Mouse (Mus musculus) liver, adult 2 months (tissue): ENCODE measurements around the gene Phgdh. TPM values are rescaled to one million over a fixed set of nuclear protein-coding genes. Genes with fewer than 3 reads are reported as not detected.

Experiments used
- DNase-seq: peaks from one replicate; pipeline ENCODE4 v3.0.0-alpha.2; 2011; ENCODE audit warnings: low read depth, low spot score; ENCODE audit errors: extremely low read depth
- H3K27ac ChIP-seq: fragments of 200-500 bp; replicated peaks from 2 replicates; pipeline ENCODE4 v1.5.1; 2012; ENCODE audit warnings: low read depth, mild to moderate bottlenecking, control low read depth, inconsistent platforms, low read length; ENCODE audit not compliant: insufficient read depth
- H3K27me3 ChIP-seq: fragments of 200-500 bp; 2 replicates; pipeline ENCODE4 v1.6.1; 2012; ENCODE audit warnings: mild to moderate bottlenecking, moderate library complexity, low read length, inconsistent platforms; ENCODE audit not compliant: control insufficient read depth, insufficient read depth
- H3K36me3 ChIP-seq: fragments of 200-500 bp; 2 replicates; pipeline ENCODE4 v1.6.1; 2012; ENCODE audit warnings: low read length, inconsistent platforms; ENCODE audit not compliant: control insufficient read depth, insufficient read depth
- H3K4me1 ChIP-seq: fragments of 200-500 bp; 2 replicates; pipeline ENCODE4 v1.6.1; 2011; ENCODE audit warnings: low read length; ENCODE audit not compliant: control insufficient read depth, insufficient read depth
- H3K4me3 ChIP-seq: fragments of 200-500 bp; 2 replicates; pipeline ENCODE4 v1.5.1; 2011; ENCODE audit warnings: low read depth, mild to moderate bottlenecking, control low read depth, low read length, moderate library complexity; ENCODE audit not compliant: insufficient read depth
- H3K79me2 ChIP-seq: fragments of 200-500 bp; 2 replicates; pipeline ENCODE4 v1.6.1; 2012; ENCODE audit warnings: inconsistent platforms, mild to moderate bottlenecking, low read length, moderate library complexity; ENCODE audit not compliant: control insufficient read depth, insufficient read depth
- H3K9ac ChIP-seq: fragments of 200-500 bp; 2 replicates; pipeline ENCODE4 v1.6.1; 2012; ENCODE audit warnings: low read depth, mild to moderate bottlenecking, control low read depth, inconsistent platforms, low read length
- CTCF ChIP-seq: fragments of 200-500 bp; IDR thresholded peaks from 2 replicates; pipeline ENCODE4 v1.5.1; 2011; ENCODE audit warnings: low read depth, low read length, control low read depth
- POLR2A ChIP-seq: fragments of 200-500 bp; IDR thresholded peaks from 2 replicates; pipeline ENCODE4 v1.6.1; 2011; ENCODE audit warnings: low read length, control low read depth; ENCODE audit not compliant: insufficient read depth; ENCODE audit errors: extremely low read depth
- WGBS: fragments of 180-500 bp; shearing (Covaris S2); methylation state at CpG from one replicate; pipeline ENCODE4 v1.1.7; 2018; 5-methylcytosine and 5-hydroxymethylcytosine counted together
- polyA plus RNA-seq: library from polyadenylated mRNA; depleted of rRNA; stranded (reverse); fragments of >200 nt; gene quantifications from 2 replicates; pipeline ENCODE4 v1.2.3, GENCODE M21; 2012
- total RNA-seq: library from RNA; depleted of rRNA; stranded (reverse); fragments of >200 nt; gene quantifications from 2 replicates; pipeline ENCODE4 v1.2.3, GENCODE M21; 2014

Gene Phgdh
- total and polyA plus RNA-seq, 2 experiments = 0.48 to 0.92 TPM

GRCm38 (mm10) chr3:98340818-98341594, 1.2 kb upstream of the Phgdh start:
- Histone ChIP-seq H3K4me1 (peaks cover 4% of the 10 kb centered on the region; the same call in 1 of the 2 replicates), H3K36me3 (no peaks in the 10 kb centered on the region), H3K4me3 (no peak overlapping the region), H3K9ac (no peak overlapping the region), H3K79me2 (no peaks in the 10 kb centered on the region), H3K27ac (no peak overlapping the region), H3K27me3 (0 out of 2 replicates have a peak, but pooled peaks cover 2% of the 10 kb centered on the region)
- DNase-seq = no peak
- TF ChIP-seq POLR2A = no peak
- no peak for TF ChIP-seq CTCF
- WGBS = 90% methylated on average over 17 of the region's 17 CpGs

DNA sequence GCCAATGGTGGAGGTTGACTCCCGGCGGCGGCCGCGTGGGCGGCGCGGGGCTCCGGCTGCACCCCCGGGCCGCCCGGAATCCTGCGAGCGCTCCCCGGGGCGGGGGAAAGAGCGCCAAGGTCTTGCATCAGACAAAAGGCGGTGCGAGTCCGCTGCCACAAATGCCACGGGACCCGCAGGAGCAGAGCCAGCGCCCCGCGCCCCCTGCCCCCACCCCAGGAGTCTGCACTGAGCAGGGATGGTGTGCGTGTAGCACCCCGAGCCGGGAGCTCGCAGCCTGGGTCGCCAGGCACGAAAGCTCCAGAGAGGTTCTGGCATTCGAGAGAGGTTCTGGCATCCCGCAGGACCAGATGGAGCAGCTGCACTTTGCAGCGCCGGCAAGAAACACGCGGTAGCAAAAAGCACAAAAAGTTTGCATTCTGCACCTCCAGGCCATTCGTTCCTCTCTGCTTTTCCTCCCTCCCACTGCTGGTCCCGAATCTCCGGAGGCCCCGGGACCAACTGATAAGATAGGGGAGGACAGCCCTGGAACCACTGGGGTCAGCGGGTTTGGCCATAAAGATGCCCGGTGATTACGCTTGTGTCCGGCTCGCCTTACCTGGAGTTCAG, 589 bp downstream of the Phgdh start:
- no peaks in the 10 kb centered on the region for H3K27me3 ChIP-seq
- DNase-seq = no peak
- no peaks in the 10 kb centered on the region for H3K36me3 ChIP-seq
- H3K9ac ChIP-seq = peak overlapping the region; percentile 44; the same call in 1 of the 2 replicates
- no peak overlapping the region for H3K27ac ChIP-seq
- WGBS = 1% methylated on average over 46 of the region's 46 CpGs
- peak overlapping the region; percentile 39; the same call in 1 of the 2 replicates for H3K4me3 ChIP-seq
- H3K4me1 ChIP-seq = peaks cover 4% of the 10 kb centered on the region; the same call in 1 of the 2 replicates
- TF ChIP-seq CTCF (no peak), POLR2A (no peak)
- no peaks in the 10 kb centered on the region for H3K79me2 ChIP-seq

GRCm38 (mm10) chr3:98338584-98339041, 1.2 kb downstream of the Phgdh start:
- Histone ChIP-seq H3K27ac (no peak overlapping the region), H3K27me3 (no peaks in the 10 kb centered on the region), H3K9ac (peak overlapping the region; percentile 44; the same call in 1 of the 2 replicates), H3K4me1 (peaks cover 4% of the 10 kb centered on the region; the same call in 1 of the 2 replicates), H3K36me3 (no peaks in the 10 kb centered on the region), H3K79me2 (no peaks in the 10 kb centered on the region), H3K4me3 (peak overlapping the region; percentile 39; the same call in 1 of the 2 replicates)
- peak; percentile 25 for DNase-seq
- 18% methylated on average over 15 of the region's 15 CpGs for WGBS
- TF ChIP-seq POLR2A (no peak), CTCF (no peak)

GRCm38 (mm10) chr3:98336661-98337654, 2.8 kb downstream of the Phgdh start:
- Histone ChIP-seq H3K27ac (no peak overlapping the region), H3K4me3 (no peak overlapping the region), H3K79me2 (no peaks in the 10 kb centered on the region), H3K9ac (no peak overlapping the region), H3K27me3 (no peaks in the 10 kb centered on the region), H3K36me3 (no peaks in the 10 kb centered on the region), H3K4me1 (peaks cover 4% of the 10 kb centered on the region; the same call in 1 of the 2 replicates)
- no peak for DNase-seq
- 83% methylated on average over 22 of the region's 22 CpGs for WGBS
- TF ChIP-seq POLR2A = no peak
- no peak for TF ChIP-seq CTCF

DNA sequence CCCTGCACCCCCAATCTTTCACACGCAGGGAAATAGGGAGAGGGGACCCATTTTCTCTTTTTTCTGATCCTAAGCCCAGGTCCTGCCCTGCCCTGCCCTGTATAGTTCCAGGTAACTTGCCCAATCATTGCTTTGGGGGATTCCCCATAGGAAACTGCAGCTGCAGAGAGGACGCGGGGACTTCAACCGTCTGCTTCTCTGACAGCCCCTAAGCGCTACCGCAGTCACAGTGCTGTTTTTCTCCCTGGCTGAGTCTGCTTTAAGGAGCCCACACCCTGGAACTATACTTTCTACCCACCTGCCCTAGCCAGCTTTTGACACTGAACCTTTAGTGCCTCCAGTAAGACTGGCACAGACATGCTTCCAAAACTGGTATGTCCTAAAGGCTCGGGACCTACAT, 3.9 kb downstream of the Phgdh start:
- no peak overlapping the region for H3K27ac ChIP-seq
- no peaks in the 10 kb centered on the region for H3K36me3 ChIP-seq
- H3K9ac ChIP-seq = no peak overlapping the region
- DNase-seq = no peak
- no peak for TF ChIP-seq POLR2A
- no peak for TF ChIP-seq CTCF
- H3K27me3 ChIP-seq = no peaks in the 10 kb centered on the region
- 85% methylated on average over 7 of the region's 7 CpGs for WGBS
- no peak overlapping the region for H3K4me3 ChIP-seq
- no peaks in the 10 kb centered on the region for H3K79me2 ChIP-seq
- peaks cover 4% of the 10 kb centered on the region; the same call in 1 of the 2 replicates for H3K4me1 ChIP-seq
